Mouse (Mus musculus) lung, embryonic 14.5 days (tissue): ENCODE data around the gene Hist1h2af. TPM values are rescaled to one million over a fixed set of nuclear protein-coding genes. Genes with fewer than 3 reads are reported as not detected.

Source experiments
- ATAC-seq: fragments of 200-750 bp; cut with Nextera tagmentation; 2 replicates; pipeline ENCODE4 v1.8.0; 2017; ENCODE audit warnings: mild to moderate bottlenecking, moderate TSS enrichment, moderate library complexity; ENCODE audit not compliant: insufficient read depth
- DNase-seq: peaks from one replicate; pipeline ENCODE4 v3.0.0-alpha.2; 2015
- H3K27ac ChIP-seq: fragments of 300-500 bp; sonication (generic); 2 replicates; pipeline ENCODE4 v1.5.1; 2014; ENCODE audit warnings: low read depth, mild to moderate bottlenecking, moderate library complexity
- H3K27me3 ChIP-seq: fragments of 300-500 bp; sonication (generic); 2 replicates; pipeline ENCODE4 v1.6.1; 2014; ENCODE audit warnings: low read length, control low read depth; ENCODE audit not compliant: insufficient read depth
- H3K36me3 ChIP-seq: fragments of 300-500 bp; sonication (generic); 2 replicates; pipeline ENCODE4 v1.6.1; 2014; ENCODE audit warnings: control low read depth; ENCODE audit not compliant: insufficient read depth
- H3K4me1 ChIP-seq: fragments of 300-500 bp; sonication (generic); 2 replicates; pipeline ENCODE4 v1.6.1; 2014; ENCODE audit warnings: antibody characterized with exemption, control low read depth; ENCODE audit not compliant: insufficient read depth
- H3K4me2 ChIP-seq: fragments of 300-500 bp; sonication (generic); 2 replicates; pipeline ENCODE4 v1.6.1; 2014; ENCODE audit warnings: mild to moderate bottlenecking
- H3K4me3 ChIP-seq: fragments of 300-500 bp; sonication (generic); 2 replicates; pipeline ENCODE4 v1.5.1; 2014; ENCODE audit warnings: low read depth, low read length
- H3K9ac ChIP-seq: fragments of 300-500 bp; sonication (generic); 2 replicates; pipeline ENCODE4 v1.6.1; 2014
- H3K9me3 ChIP-seq: fragments of 300-500 bp; sonication (generic); 2 replicates; pipeline ENCODE4 v1.6.1; 2016; ENCODE audit warnings: low read depth, low read length, control low read depth
- CTCF ChIP-seq: IDR thresholded peaks from 2 replicates; pipeline ENCODE4 v1.5.1; 2016; ENCODE audit warnings: antibody characterized with exemption, low read depth
- WGBS: fragments of 180-500 bp; shearing (Covaris S2); extraction: QIAGEN DNeasy Blood & Tissue Kit; methylation state at CpG from one replicate; pipeline ENCODE4 v1.1.7; 2014; 5-methylcytosine and 5-hydroxymethylcytosine counted together
- polyA plus RNA-seq: library from polyadenylated mRNA; unstranded; fragments of >200 nt; fragmentation: Nextera tagmentation; extraction: Ambion mirVana; gene quantifications from 2 replicates; pipeline ENCODE4 v1.2.1, GENCODE M21; 2014

The Hist1h2af gene
- polyA plus RNA-seq, 1 experiment from 2014 or later = 13.0 TPM

DNA sequence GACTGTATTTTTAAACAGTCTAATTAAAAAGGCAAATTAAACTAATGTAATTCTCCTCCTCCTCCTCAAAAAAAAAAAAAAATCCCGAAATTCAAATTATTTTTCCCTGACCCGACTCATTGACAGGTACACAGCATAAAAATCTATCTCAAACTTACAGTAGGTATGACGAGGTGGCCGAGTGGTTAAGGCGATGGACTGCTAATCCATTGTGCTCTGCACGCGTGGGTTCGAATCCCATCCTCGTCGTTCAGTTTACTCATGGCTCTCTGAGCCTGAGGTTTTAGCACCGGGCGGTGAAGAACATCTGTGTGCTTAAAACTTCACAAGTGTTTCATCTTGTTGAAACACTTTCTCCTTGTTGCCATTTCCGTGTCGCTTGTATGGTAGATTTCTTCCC is 12.0 kb upstream of the Hist1h2af start:
- WGBS = under 1% methylated on average over 14 of the region's 14 CpGs
- DNase-seq (peak; percentile 91), ATAC-seq (peak; percentile 49; the same call in 1 of the 2 replicates)
- Histone ChIP-seq H3K9ac (no peak overlapping the region), H3K4me1 (0 out of 2 replicates have a peak, but pooled peaks cover 4% of the 10 kb centered on the region), H3K4me3 (peak overlapping the region; percentile 15), H3K27ac (no peak overlapping the region), H3K4me2 (peak overlapping the region; percentile 53), H3K27me3 (no peaks in the 10 kb centered on the region), H3K36me3 (no peaks in the 10 kb centered on the region), H3K9me3 (no peaks in the 10 kb centered on the region)
- TF ChIP-seq CTCF = no peak

DNA sequence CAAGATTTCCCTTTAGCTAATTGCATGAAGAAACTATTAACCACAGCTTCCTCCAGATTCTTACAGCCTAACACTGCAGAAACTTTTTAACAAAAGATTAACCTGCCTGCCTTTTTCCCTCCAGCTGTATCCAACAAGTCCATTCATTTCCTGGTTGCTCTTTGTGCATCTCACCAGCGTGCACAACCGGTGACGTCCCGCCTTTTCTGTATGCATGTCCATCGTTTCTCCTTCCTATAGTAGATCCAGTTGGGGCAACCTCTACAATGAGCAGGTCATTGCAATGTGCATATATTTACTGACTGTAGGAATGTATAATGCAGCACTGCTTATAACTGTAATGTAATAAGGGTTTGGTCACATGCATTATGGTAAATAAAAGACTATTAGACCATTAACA is 9.7 kb upstream of the Hist1h2af start:
- WGBS = 48% methylated on average over 5 of the region's 5 CpGs
- Histone ChIP-seq H3K4me2 (no peak overlapping the region), H3K9me3 (no peaks in the 10 kb centered on the region), H3K27me3 (no peaks in the 10 kb centered on the region), H3K27ac (no peak overlapping the region), H3K9ac (no peak overlapping the region), H3K4me3 (no peak overlapping the region), H3K36me3 (no peaks in the 10 kb centered on the region), H3K4me1 (0 out of 2 replicates have a peak, but pooled peaks cover 10% of the 10 kb centered on the region)
- DNase-seq = no peak
- no peak for ATAC-seq
- no peak for TF ChIP-seq CTCF

DNA sequence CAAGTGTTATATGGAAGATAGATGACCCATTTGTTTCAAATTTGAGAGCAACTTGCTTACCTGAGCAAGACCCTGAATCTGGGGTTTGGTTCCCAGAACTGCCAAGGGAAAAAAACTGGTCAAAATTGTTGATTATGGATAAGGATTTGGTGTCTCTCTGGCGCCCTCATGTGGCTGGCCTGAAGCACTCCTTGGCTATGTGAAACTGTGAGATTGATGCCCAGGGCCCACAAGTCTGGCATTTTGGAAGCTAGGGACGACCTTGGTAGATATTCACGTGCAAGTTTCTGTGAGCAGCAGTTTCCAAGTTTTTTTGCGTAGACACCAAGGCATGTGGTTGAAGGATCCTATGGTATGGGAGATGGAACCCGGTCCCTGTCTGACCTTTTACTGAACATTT is 9.1 kb upstream of the Hist1h2af start:
- Histone ChIP-seq H3K4me3 (no peak overlapping the region), H3K36me3 (no peaks in the 10 kb centered on the region), H3K27ac (no peak overlapping the region), H3K9ac (no peak overlapping the region), H3K4me1 (0 out of 2 replicates have a peak, but pooled peaks cover 10% of the 10 kb centered on the region), H3K27me3 (no peaks in the 10 kb centered on the region), H3K4me2 (0 out of 2 replicates have a peak overlapping the region, but pooled peaks have one; percentile 20), H3K9me3 (no peaks in the 10 kb centered on the region)
- peak; percentile 90 for DNase-seq
- TF ChIP-seq CTCF = peak; percentile 88
- no peak; the same call in 1 of the 2 replicates for ATAC-seq
- 5% methylated on average over 5 of the region's 5 CpGs for WGBS

DNA sequence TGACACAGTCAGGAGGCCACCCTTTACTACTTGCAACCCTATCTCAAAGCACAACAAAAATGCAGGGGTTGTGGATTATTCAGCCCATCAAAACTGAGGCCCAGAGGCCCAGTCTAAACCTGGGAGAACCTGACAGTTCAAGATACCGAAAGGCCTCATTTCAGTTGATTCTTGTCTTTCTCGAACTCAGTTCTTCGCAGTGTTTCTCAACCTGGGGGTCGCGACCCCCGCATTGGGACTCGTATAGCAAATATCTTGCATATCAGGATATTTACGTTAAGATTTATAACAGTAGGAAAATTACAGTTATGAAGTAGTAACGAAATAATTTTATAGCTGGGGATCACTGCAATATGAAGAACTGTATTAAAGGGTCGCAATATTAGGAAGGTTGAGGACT is 7.8 kb upstream of the Hist1h2af start:
- no peak overlapping the region for H3K27ac ChIP-seq
- H3K9ac ChIP-seq = peak overlapping the region; percentile 13; the same call in 1 of the 2 replicates
- ATAC-seq (no peak), DNase-seq (peak; percentile 74)
- H3K4me3 ChIP-seq = peak overlapping the region; percentile 36
- H3K36me3 ChIP-seq = no peaks in the 10 kb centered on the region
- WGBS = 1% methylated on average over 10 of the region's 10 CpGs
- no peaks in the 10 kb centered on the region for H3K27me3 ChIP-seq
- peak overlapping the region; percentile 53 for H3K4me2 ChIP-seq
- H3K9me3 ChIP-seq = no peaks in the 10 kb centered on the region
- H3K4me1 ChIP-seq = 0 out of 2 replicates have a peak, but pooled peaks cover 10% of the 10 kb centered on the region
- TF ChIP-seq CTCF = no peak

DNA sequence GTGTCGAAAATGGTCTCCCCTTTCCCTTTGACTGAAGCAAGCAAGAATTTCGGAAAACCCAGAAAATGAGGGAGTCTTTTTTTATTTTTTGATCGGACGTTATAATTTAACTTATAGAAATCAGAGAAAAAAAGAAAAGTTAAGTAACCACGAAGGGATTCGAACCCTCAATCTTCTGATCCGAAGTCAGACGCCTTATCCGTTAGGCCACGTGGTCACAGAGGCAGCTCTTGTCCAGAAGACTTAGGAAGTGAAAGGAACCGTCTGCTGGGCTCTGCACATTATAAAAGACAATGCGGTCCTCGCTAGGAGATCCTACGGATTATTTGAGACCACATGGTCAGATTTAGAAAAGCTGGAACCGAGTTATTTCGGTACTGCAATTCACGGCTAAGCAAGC is 7.4 kb upstream of the Hist1h2af start:
- under 1% methylated on average over 17 of the region's 17 CpGs for WGBS
- Histone ChIP-seq H3K27ac (peak overlapping the region; percentile 48), H3K9ac (peak overlapping the region; percentile 38), H3K27me3 (no peaks in the 10 kb centered on the region), H3K9me3 (no peaks in the 10 kb centered on the region), H3K36me3 (no peaks in the 10 kb centered on the region), H3K4me3 (peak overlapping the region; percentile 36), H3K4me1 (0 out of 2 replicates have a peak, but pooled peaks cover 10% of the 10 kb centered on the region), H3K4me2 (peak overlapping the region; percentile 53)
- no peak for TF ChIP-seq CTCF
- DNase-seq (peak; percentile 99), ATAC-seq (peak; percentile 28; the same call in 1 of the 2 replicates)

DNA sequence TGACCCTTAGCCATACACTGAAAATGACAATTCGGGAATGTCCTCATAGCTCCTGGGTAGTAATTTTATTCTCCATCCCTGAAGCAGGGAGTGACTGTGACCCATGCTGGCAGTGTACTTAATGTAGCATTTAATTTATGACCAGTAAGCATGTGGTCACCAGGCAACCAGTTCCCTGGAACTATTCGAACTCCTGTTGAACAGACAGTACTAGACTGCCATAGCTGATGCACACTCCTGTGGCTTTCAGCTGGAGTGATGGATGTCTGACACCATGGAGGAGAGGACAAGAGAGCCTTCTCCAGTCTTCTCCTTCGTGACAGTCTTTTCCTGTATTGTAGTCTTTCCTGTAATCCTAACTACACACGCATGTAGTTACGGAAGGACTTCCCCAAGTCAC is 4.7 kb upstream of the Hist1h2af start:
- Histone ChIP-seq H3K27me3 (no peaks in the 10 kb centered on the region), H3K4me2 (peak overlapping the region; percentile 63), H3K36me3 (no peaks in the 10 kb centered on the region), H3K9ac (no peak overlapping the region), H3K9me3 (no peaks in the 10 kb centered on the region), H3K4me1 (peaks cover 19% of the 10 kb centered on the region; the same call in 1 of the 2 replicates), H3K4me3 (no peak overlapping the region), H3K27ac (peak overlapping the region; percentile 19; the same call in 1 of the 2 replicates)
- DNase-seq = no peak
- TF ChIP-seq CTCF = no peak
- ATAC-seq = no peak
- 67% methylated on average over 5 of the region's 5 CpGs for WGBS

DNA sequence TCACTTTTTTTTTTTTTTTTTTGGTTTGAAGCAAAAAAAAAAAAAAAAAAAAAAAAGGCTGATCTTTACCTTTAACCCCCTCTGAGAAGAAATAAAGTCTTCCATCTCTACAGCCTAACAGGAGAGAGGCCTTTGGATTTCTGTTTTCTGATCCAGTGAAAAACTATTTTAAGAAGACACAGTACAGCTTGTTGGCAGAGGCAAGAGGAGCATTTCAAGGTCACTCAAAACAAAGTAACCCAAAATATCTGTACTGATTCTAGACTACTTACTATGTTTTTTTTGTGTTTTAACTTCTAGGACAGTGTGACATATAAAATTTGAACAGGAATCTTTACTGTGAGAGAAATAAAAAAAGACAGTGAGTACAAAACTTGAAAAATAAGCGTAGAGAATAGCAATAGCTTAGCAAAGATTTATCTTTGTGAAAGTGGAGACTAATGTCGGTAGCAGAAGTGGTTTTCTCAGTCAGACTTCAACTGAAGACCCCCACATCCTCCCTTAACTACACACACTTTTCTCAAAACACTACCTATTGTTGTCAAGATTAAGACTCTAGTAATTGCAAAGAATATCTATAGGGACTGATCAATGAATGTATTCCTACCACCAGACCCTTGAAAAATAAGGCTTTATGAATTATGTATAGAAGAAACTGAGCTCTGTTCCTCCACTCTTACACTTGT is 4.1 kb upstream of the Hist1h2af start:
- no peak for ATAC-seq
- Histone ChIP-seq H3K36me3 (no peaks in the 10 kb centered on the region), H3K9ac (peak overlapping the region; percentile 89), H3K27ac (peak overlapping the region; percentile 99), H3K27me3 (no peaks in the 10 kb centered on the region), H3K4me2 (peak overlapping the region; percentile 63), H3K4me1 (peaks cover 19% of the 10 kb centered on the region; the same call in 1 of the 2 replicates), H3K4me3 (peak overlapping the region; percentile 53), H3K9me3 (no peaks in the 10 kb centered on the region)
- 10% methylated on average over 2 of the region's 2 CpGs for WGBS
- no peak for TF ChIP-seq CTCF
- DNase-seq = peak; percentile 30
